Mouse (Mus musculus): ENCODE measurements at regions not wholly inside any gene's neighbourhood (a gene's known extent, or its start where the extent isn't known, plus 50 kb on each side); places are given as distances from the start of the nearest gene placed in this dataset.

- TF ChIP-seq GATA1 (IDR thresholded peaks at IDR 0.05; ENCODE audit: borderline replicate concordance, low read length) (no peak), FLI1 (IDR thresholded peaks at IDR 0.05; ENCODE audit: low read length) (no peak)
Measured at GRCm38 (mm10) chr1:7308952-7309617, 2501.4 kb downstream of the Gm37988 start.
